Mouse (Mus musculus): ENCODE data around the gene Zfp598. TPM values are rescaled to one million over a fixed set of nuclear protein-coding genes. Genes with fewer than 3 reads are reported as not detected.
"Not testable (repeated sequence)": the region's sequence is repeated elsewhere in the genome, so short reads cannot be mapped to it uniquely, and the experiment has no call there.

The Zfp598 gene
- polyA plus RNA-seq, 1 experiment from 2014 or later: 20.5 TPM

GRCm38 (mm10) chr17:24716166-24716682 is 46.7 kb downstream of the Zfp598 start:
- Histone ChIP-seq H3K4me2 (no peak overlapping the region), H3K27me3 (replicated peaks) (no peaks in the 10 kb centered on the region), H3K9me3 (replicated peaks) (no peaks in the 10 kb centered on the region), H3K4me3 (replicated peaks) (no peak overlapping the region), H3K27ac (replicated peaks) (no peak overlapping the region), H3K4me1 (peaks cover 9% of the 10 kb centered on the region), H3K36me3 (peaks cover 9% of the 10 kb centered on the region; the same call in 1 of the 2 replicates), H3K9ac (replicated peaks) (no peak overlapping the region)
- 94% methylated on average over 15 of the region's 15 CpGs for WGBS
- ATAC-seq (ENCODE audit: low FRiP score): no peak

GRCm38 (mm10) chr17:24717943-24718342 is 48.5 kb downstream of the Zfp598 start, which contains the start of the genes Rnf151 and Rps2:
Rnf151 (minus strand) TSS chr17:24718063.
Rps2 (plus strand) TSS chr17:24718116.
- peaks cover 27% of the 10 kb centered on the region for H3K4me1 ChIP-seq
- H3K36me3 ChIP-seq: peaks cover 23% of the 10 kb centered on the region
- peak within 1 kb of the TSS; percentile 82 for H3K4me3 ChIP-seq (replicated peaks)
- no peak for ATAC-seq (ENCODE audit: low FRiP score)
- H3K27me3 ChIP-seq (replicated peaks): no peaks in the 10 kb centered on the region
- peak within 1 kb of the TSS; percentile 60 for H3K4me2 ChIP-seq
- H3K9ac ChIP-seq (replicated peaks): peak within 1 kb of the TSS; percentile 86
- H3K27ac ChIP-seq (replicated peaks): no peak within 1 kb of the TSS
- 80% methylated on average over 4 of the region's 4 CpGs for WGBS
- no peaks in the 10 kb centered on the region for H3K9me3 ChIP-seq (replicated peaks)

GRCm38 (mm10) chr17:24718938-24719337 is 49.5 kb downstream of the Zfp598 start:
- 63% methylated on average over 5 of the region's 5 CpGs for WGBS
- not testable (repeated sequence) for H3K27me3 ChIP-seq (replicated peaks); ATAC-seq (ENCODE audit: low FRiP score); H3K9me3 ChIP-seq (replicated peaks)
- Histone ChIP-seq H3K27ac (replicated peaks) (0 out of 2 replicates have a peak overlapping the region, but pooled peaks have one; percentile 87), H3K4me2 (peak overlapping the region; percentile 60), H3K9ac (replicated peaks) (peak overlapping the region; percentile 86), H3K4me3 (replicated peaks) (peak overlapping the region; percentile 82), H3K36me3 (peaks cover 23% of the 10 kb centered on the region), H3K4me1 (peaks cover 35% of the 10 kb centered on the region)

- Histone ChIP-seq H3K36me3 (peaks cover 23% of the 10 kb centered on the region), H3K27me3 (replicated peaks) (no peaks in the 10 kb centered on the region), H3K4me2 (peak overlapping the region; percentile 60), H3K4me3 (replicated peaks) (peak overlapping the region; percentile 82), H3K9ac (replicated peaks) (peak overlapping the region; percentile 86), H3K9me3 (replicated peaks) (no peaks in the 10 kb centered on the region), H3K4me1 (peaks cover 38% of the 10 kb centered on the region), H3K27ac (replicated peaks) (peak overlapping the region; percentile 87)
- ATAC-seq (ENCODE audit: low FRiP score): peak; percentile 98
- WGBS: under 1% methylated on average over 61 of the region's 61 CpGs
Measured at GRCm38 (mm10) chr17:24719494-24720222, 50.2 kb downstream of the Zfp598 start.

GRCm38 (mm10) chr17:24720616-24721015 is 51.1 kb downstream of the Zfp598 start:
- peak overlapping the region; percentile 82 for H3K4me3 ChIP-seq (replicated peaks)
- peak overlapping the region; percentile 56 for H3K4me2 ChIP-seq
- peak overlapping the region; percentile 53 for H3K9ac ChIP-seq (replicated peaks)
- H3K9me3 ChIP-seq (replicated peaks); H3K27me3 ChIP-seq (replicated peaks); ATAC-seq (ENCODE audit: low FRiP score): not testable (repeated sequence)
- peaks cover 38% of the 10 kb centered on the region for H3K4me1 ChIP-seq
- peaks cover 23% of the 10 kb centered on the region for H3K36me3 ChIP-seq
- H3K27ac ChIP-seq (replicated peaks): 0 out of 2 replicates have a peak overlapping the region, but pooled peaks have one; percentile 86
- WGBS: 0% methylated on average over 11 of the region's 11 CpGs

- Histone ChIP-seq H3K9ac (replicated peaks) (peak overlapping the region; percentile 4; the same call in 1 of the 2 replicates), H3K4me2 (peak overlapping the region; percentile 91), H3K36me3 (peaks cover 20% of the 10 kb centered on the region), H3K4me3 (replicated peaks) (peak overlapping the region; percentile 82), H3K4me1 (peaks cover 38% of the 10 kb centered on the region)
- not testable (repeated sequence) for ATAC-seq (ENCODE audit: low FRiP score); H3K27ac ChIP-seq (replicated peaks); H3K27me3 ChIP-seq (replicated peaks); H3K9me3 ChIP-seq (replicated peaks)
- 68% methylated on average over 7 of the region's 7 CpGs for WGBS
Measured at GRCm38 (mm10) chr17:24721383-24721955, 52.0 kb downstream of the Zfp598 start.

GRCm38 (mm10) chr17:24722220-24722924 is 52.9 kb downstream of the Zfp598 start:
- Histone ChIP-seq H3K9me3 (replicated peaks) (no peaks in the 10 kb centered on the region), H3K4me2 (peak overlapping the region; percentile 91), H3K36me3 (peaks cover 15% of the 10 kb centered on the region), H3K4me3 (replicated peaks) (peak overlapping the region; percentile 84; the same call in 1 of the 2 replicates), H3K27me3 (replicated peaks) (no peaks in the 10 kb centered on the region), H3K9ac (replicated peaks) (no peak overlapping the region), H3K27ac (replicated peaks) (no peak overlapping the region), H3K4me1 (peaks cover 38% of the 10 kb centered on the region)
- no peak for ATAC-seq (ENCODE audit: low FRiP score)
- 31% methylated on average over 13 of the region's 13 CpGs for WGBS

- Histone ChIP-seq H3K27me3 (replicated peaks) (no peaks in the 10 kb centered on the region), H3K36me3 (peaks cover 15% of the 10 kb centered on the region), H3K9ac (replicated peaks) (peak overlapping the region; percentile 98), H3K4me2 (peak overlapping the region; percentile 91), H3K4me3 (replicated peaks) (peak overlapping the region; percentile 84), H3K9me3 (replicated peaks) (no peaks in the 10 kb centered on the region), H3K4me1 (peaks cover 38% of the 10 kb centered on the region), H3K27ac (replicated peaks) (peak overlapping the region; percentile 90)
- WGBS: 4% methylated on average over 12 of the region's 12 CpGs
- no peak for ATAC-seq (ENCODE audit: low FRiP score)
Measured at GRCm38 (mm10) chr17:24723122-24723880, 53.8 kb downstream of the Zfp598 start.

- no peaks in the 10 kb centered on the region for H3K9me3 ChIP-seq (replicated peaks)
- no peaks in the 10 kb centered on the region for H3K27me3 ChIP-seq (replicated peaks)
- H3K4me1 ChIP-seq: peaks cover 35% of the 10 kb centered on the region
- H3K4me3 ChIP-seq (replicated peaks): peak overlapping the region; percentile 84
- under 1% methylated on average over 15 of the region's 15 CpGs for WGBS
- peak overlapping the region; percentile 90 for H3K27ac ChIP-seq (replicated peaks)
- peak overlapping the region; percentile 98 for H3K9ac ChIP-seq (replicated peaks)
- peaks cover 15% of the 10 kb centered on the region for H3K36me3 ChIP-seq
- peak overlapping the region; percentile 91 for H3K4me2 ChIP-seq
- 0 out of 2 replicates have a peak, but pooled peaks have one; percentile 4 for ATAC-seq (ENCODE audit: low FRiP score)
Measured at GRCm38 (mm10) chr17:24723881-24724180, 54.3 kb downstream of the Zfp598 start.

- Histone ChIP-seq H3K27ac (replicated peaks) (peak within 1 kb of the TSS; percentile 90), H3K4me2 (peak within 1 kb of the TSS; percentile 91), H3K27me3 (replicated peaks) (no peaks in the 10 kb centered on the region), H3K9me3 (replicated peaks) (no peaks in the 10 kb centered on the region), H3K4me1 (peaks cover 31% of the 10 kb centered on the region), H3K36me3 (peaks cover 15% of the 10 kb centered on the region), H3K4me3 (replicated peaks) (peak within 1 kb of the TSS; percentile 84), H3K9ac (replicated peaks) (peak within 1 kb of the TSS; percentile 98)
- under 1% methylated on average over 30 of the region's 30 CpGs for WGBS
- ATAC-seq (ENCODE audit: low FRiP score): peak; percentile 67
Measured at GRCm38 (mm10) chr17:24724184-24724583, 54.7 kb downstream of the Zfp598 start, which contains the start of gene Ndufb10. Ndufb10 (minus strand) TSS chr17:24724478.
